28 mouse cellular contexts compared by ENCODE assay signal in genomic region chr10:108294766-108295165, GRCm38 (mm10). TPM values are rescaled to one million over a fixed set of nuclear protein-coding genes. Genes with fewer than 3 reads are reported as not detected.
DNase-seq lines count a peak whose midpoint lies in the region; ATAC-seq and TF ChIP-seq lines count a peak whose summit lies in the region.
"Had no signal": no experiment of that assay in that cellular context is flagged by ENCODE, and none has a peak within 500 bp of the region (broad histone marks: within the 10 kb centered on the region; RNA-seq: fewer than 3 reads in every experiment).

No protein-coding gene starts in this region.

- H3K4me1 ChIP-seq in lung, embryonic 15.5 days = no peaks in the 10 kb centered on the region
- H3K4me1 ChIP-seq in lung, adult 2 months (ENCODE audit: control insufficient read depth, insufficient read depth, low read length) = no peaks in the 10 kb centered on the region
- H3K4me1 ChIP-seq: embryonic facial prominence, embryonic 13.5 days; forebrain, embryonic 12.5 days; forebrain, embryonic 15.5 days; heart, embryonic 12.5 days; heart, embryonic 15.5 days; hindbrain, embryonic 10.5 days; hindbrain, embryonic 13.5 days; intestine, embryonic 15.5 days had no signal

- no peak overlapping the region for H3K4me2 ChIP-seq in lung, embryonic 15.5 days
- H3K4me2 ChIP-seq: embryonic facial prominence, embryonic 13.5 days; forebrain, embryonic 12.5 days; forebrain, embryonic 15.5 days; heart, embryonic 12.5 days; heart, embryonic 15.5 days; hindbrain, embryonic 13.5 days; intestine, embryonic 15.5 days had no signal

- H3K27me3 ChIP-seq in lung, embryonic 15.5 days = no peaks in the 10 kb centered on the region
- H3K27me3 ChIP-seq: embryonic facial prominence, embryonic 13.5 days; forebrain, embryonic 12.5 days; forebrain, embryonic 15.5 days; heart, embryonic 12.5 days; heart, embryonic 15.5 days; hindbrain, embryonic 13.5 days; intestine, embryonic 15.5 days had no signal

- DNase-seq in lung, adult 2 months = no peak
- DNase-seq in ES-CJ7 (ENCODE audit: low read depth, low spot score) (peak; percentile 78), R1 (ENCODE audit: low read depth, low spot score) (peak; percentile 91), MN1 (ENCODE audit: low spot score) (no peak)
- DNase-seq in gastrocnemius, adult 2 months = no peak
- DNase-seq: adrenal gland, postnatal 10 days; adrenal gland, postnatal 36 days; cerebellum, adult 18-20 months; cerebellum, adult 9-10 months; cerebellum, postnatal 14 days; gastrocnemius, postnatal 10 days; gastrocnemius, postnatal 36 days; heart, postnatal 10 days; heart, postnatal 36 days; kidney, adult 11 months had no signal

- no peak for TF ChIP-seq CTCF in lung, adult 2 months (IDR thresholded peaks at IDR 0.05; ENCODE audit: insufficient read depth, low read length)
- no peak for TF ChIP-seq CTCF in gastrocnemius, adult 2 months (IDR thresholded peaks at IDR 0.05)

- peak; percentile 3; the same call in 1 of the 2 replicates for ATAC-seq in lung, embryonic 15.5 days (ENCODE audit: borderline replicate concordance, extremely low read depth, low FRiP score, low TSS enrichment)
- ATAC-seq: CD4-positive, CD25-positive, alpha-beta regulatory T cell, adult 4 months; forebrain, embryonic 15.5 days; hindbrain, embryonic 16.5 days; intestine, embryonic 15.5 days had no signal

- WGBS in lung, embryonic 15.5 days = 82% methylated on average over 7 of the region's 7 CpGs
- WGBS in lung, adult 2 months = 89% methylated on average over 7 of the region's 7 CpGs

- no peak overlapping the region for H3K9ac ChIP-seq in lung, embryonic 15.5 days
- H3K9ac ChIP-seq: embryonic facial prominence, embryonic 13.5 days; forebrain, embryonic 12.5 days; forebrain, embryonic 15.5 days; heart, embryonic 12.5 days; heart, embryonic 15.5 days; hindbrain, embryonic 13.5 days; intestine, embryonic 15.5 days had no signal

- no peak overlapping the region for H3K27ac ChIP-seq in lung, embryonic 15.5 days
- H3K27ac ChIP-seq in gastrocnemius, adult 2 months = no peak overlapping the region
- H3K27ac ChIP-seq: embryonic facial prominence, embryonic 13.5 days; forebrain, embryonic 12.5 days; forebrain, embryonic 15.5 days; heart, embryonic 15.5 days; hindbrain, embryonic 10.5 days; hindbrain, embryonic 13.5 days; intestine, embryonic 15.5 days had no signal

- intact Hi-C loops in gastrocnemius, adult 2 months (cut with DNase I) = no loop called here

- no peak overlapping the region for H3K4me3 ChIP-seq in lung, embryonic 15.5 days
- no peak overlapping the region for H3K4me3 ChIP-seq in lung, adult 2 months (replicated peaks; ENCODE audit: extremely low read depth, low read depth, low read length)
- H3K4me3 ChIP-seq in gastrocnemius, adult 2 months = no peak overlapping the region
- H3K4me3 ChIP-seq: embryonic facial prominence, embryonic 13.5 days; erythroblast, embryonic 14.5 days; forebrain, embryonic 12.5 days; forebrain, embryonic 15.5 days; heart, embryonic 12.5 days; heart, embryonic 15.5 days; hindbrain, embryonic 10.5 days; hindbrain, embryonic 13.5 days; intestine, embryonic 15.5 days had no signal

- no peak for TF ChIP-seq POLR2A in lung, adult 2 months (IDR thresholded peaks at IDR 0.05; ENCODE audit: borderline replicate concordance, extremely low read depth, low read depth, low read length)

- H3K36me3 ChIP-seq in lung, embryonic 15.5 days = no peaks in the 10 kb centered on the region
- H3K36me3 ChIP-seq: embryonic facial prominence, embryonic 13.5 days; forebrain, embryonic 12.5 days; forebrain, embryonic 15.5 days; heart, embryonic 12.5 days; heart, embryonic 15.5 days; hindbrain, embryonic 10.5 days; hindbrain, embryonic 13.5 days; intestine, embryonic 15.5 days had no signal

- no peaks in the 10 kb centered on the region for H3K9me3 ChIP-seq in lung, embryonic 15.5 days
- H3K9me3 ChIP-seq: embryonic facial prominence, embryonic 13.5 days; forebrain, embryonic 12.5 days; forebrain, embryonic 15.5 days; heart, embryonic 12.5 days; heart, embryonic 15.5 days; hindbrain, embryonic 10.5 days; hindbrain, embryonic 13.5 days; intestine, embryonic 15.5 days had no signal

RNA-seq across cellular contexts. Expression of gene Pawr, which starts 37.2 kb away (rescaled TPM):
- 20.8 and 21.0 TPM in 2 replicates for polyA plus RNA-seq in lung, embryonic 15.5 days (2015; fragmentation: Nextera tagmentation; extraction: Ambion mirVana)
- 12.9 and 23.8 TPM in 2 replicates for polyA plus RNA-seq in lung, adult 2 months (2012; rRNA removed)
- 1 to 10 TPM in 1 of 2 experiments, under 1 TPM in 1; 0.99 to 1.0 TPM for total RNA-seq in gastrocnemius, adult 2 months (2021)
- total RNA-seq: granulocyte monocyte progenitor cell, adult 5-6 weeks had no signal
- polyA plus RNA-seq: CD4-positive, CD25-positive, alpha-beta regulatory T cell, adult 4 months had no signal

Comparison
In these comparisons a context has a peak if more than half of its experiments do, and no peak if none do; other contexts are left out.
1. DNase-seq: peak in ES-CJ7 (single experiment) and R1 (single experiment); none in lung, adult 2 months (single experiment), gastrocnemius, adult 2 months (single experiment) and MN1 (single experiment).